Mouse (Mus musculus) liver, embryonic 15.5 days (tissue): ENCODE results near the gene Macrod1. TPM values are rescaled to one million over a fixed set of nuclear protein-coding genes. Genes with fewer than 3 reads are reported as not detected.
"Not testable (repeated sequence)": the region's sequence is repeated elsewhere in the genome, so short reads cannot be mapped to it uniquely, and the experiment has no call there.

Experiments
- ATAC-seq: fragments of 200-750 bp; cut with Nextera tagmentation; 2 replicates; pipeline ENCODE4 v1.8.0; 2017; ENCODE audit warnings: moderate number of reproducible peaks, mild to moderate bottlenecking, moderate library complexity; ENCODE audit not compliant: insufficient read depth
- H3K27ac ChIP-seq: fragments of 300-500 bp; sonication (generic); replicated peaks from 2 replicates; pipeline ENCODE4 v1.5.1; 2015; ENCODE audit warnings: mild to moderate bottlenecking, inconsistent platforms
- H3K27me3 ChIP-seq: fragments of 300-500 bp; sonication (generic); 2 replicates; pipeline ENCODE4 v1.6.1; 2015; ENCODE audit warnings: mild to moderate bottlenecking, inconsistent platforms
- H3K36me3 ChIP-seq: fragments of 300-500 bp; sonication (generic); replicated peaks from 2 replicates; pipeline ENCODE4 v1.6.1; 2015; ENCODE audit warnings: moderate library complexity, mild to moderate bottlenecking, inconsistent platforms
- H3K4me1 ChIP-seq: fragments of 300-500 bp; sonication (generic); replicated peaks from 2 replicates; pipeline ENCODE4 v1.6.1; 2015; ENCODE audit warnings: inconsistent platforms
- H3K4me2 ChIP-seq: fragments of 300-500 bp; sonication (generic); 2 replicates; pipeline ENCODE4 v1.6.1; 2015; ENCODE audit warnings: moderate library complexity, mild to moderate bottlenecking, inconsistent platforms
- H3K4me3 ChIP-seq: fragments of 300-500 bp; sonication (generic); replicated peaks from 2 replicates; pipeline ENCODE4 v1.5.1; 2015; ENCODE audit warnings: mild to moderate bottlenecking, inconsistent platforms
- H3K9ac ChIP-seq: fragments of 300-500 bp; sonication (generic); 2 replicates; pipeline ENCODE4 v1.6.1; 2015; ENCODE audit warnings: moderate library complexity, mild to moderate bottlenecking, inconsistent platforms
- H3K9me3 ChIP-seq: fragments of 300-500 bp; sonication (generic); replicated peaks from 2 replicates; pipeline ENCODE4 v1.6.1; 2016; ENCODE audit warnings: inconsistent platforms
- WGBS: fragments of 180-500 bp; shearing (Covaris S2); methylation state at CpG from one replicate; pipeline ENCODE4 v1.1.7; 2015; ENCODE audit warnings: mixed read lengths; ENCODE audit not compliant: insufficient replicate concordance; 5-methylcytosine and 5-hydroxymethylcytosine counted together
- polyA plus RNA-seq: library from polyadenylated mRNA; unstranded; fragments of >200 nt; fragmentation: Nextera tagmentation; extraction: Ambion mirVana; gene quantifications from 2 replicates; pipeline ENCODE4 v1.2.1, GENCODE M21; 2015

Macrod1 gene
- polyA plus RNA-seq, 1 experiment from 2014 or later = 5.6 TPM

DNA sequence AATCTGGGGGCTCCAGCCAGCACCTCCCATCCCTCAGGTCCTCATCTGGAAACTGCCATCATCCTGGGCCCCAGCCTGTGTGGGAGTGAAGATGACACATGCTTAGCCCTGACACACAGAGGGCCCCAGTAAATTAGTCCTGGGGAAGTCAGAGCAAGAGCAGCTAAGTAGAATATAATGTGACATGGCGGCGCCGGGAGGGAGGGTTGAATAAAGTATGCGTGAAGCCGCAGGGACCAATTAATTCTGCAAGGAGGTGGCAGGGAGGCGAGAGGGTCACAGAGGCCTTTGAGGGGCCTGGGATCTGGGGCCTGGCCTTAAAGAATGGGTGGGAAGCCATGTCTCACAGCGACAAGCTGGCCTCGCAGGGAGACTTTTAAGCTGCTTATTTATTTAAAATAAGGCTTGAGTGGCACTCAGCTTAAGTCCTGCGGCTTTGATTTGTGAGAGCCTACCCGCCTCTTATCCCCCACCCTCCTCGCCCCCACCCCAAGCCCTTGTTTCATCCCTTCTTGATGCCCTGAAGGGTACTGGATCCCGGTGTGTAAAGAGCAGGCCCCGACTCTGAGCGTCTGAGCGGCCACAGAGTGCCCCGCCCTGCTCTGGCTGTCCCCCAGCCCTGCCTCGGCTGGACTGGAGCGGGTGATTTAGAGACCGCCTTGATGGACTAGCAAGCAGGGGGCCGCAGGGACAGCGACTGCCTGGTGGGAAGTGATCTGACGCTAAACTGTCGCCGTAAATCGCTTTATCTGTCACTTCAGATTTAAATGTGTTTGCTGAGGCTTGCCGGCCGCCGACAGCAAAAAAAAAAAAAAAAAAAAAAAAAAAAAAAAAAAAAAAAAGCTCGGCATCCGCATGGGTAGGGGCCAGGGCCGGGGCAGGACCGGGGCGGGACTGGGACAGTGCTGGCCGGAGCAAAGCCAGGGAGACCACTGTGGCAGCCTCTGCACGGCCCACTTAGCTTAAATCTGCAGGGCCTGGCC is 13.5 kb downstream of the Macrod1 start:
- no peak for ATAC-seq
- H3K9ac ChIP-seq = no peak overlapping the region
- no peak overlapping the region for H3K27ac ChIP-seq
- peaks cover 51% of the 10 kb centered on the region for H3K27me3 ChIP-seq
- H3K4me2 ChIP-seq = no peak overlapping the region; the same call in 1 of the 2 replicates
- H3K4me1 ChIP-seq = peaks cover 27% of the 10 kb centered on the region
- H3K36me3 ChIP-seq = no peaks in the 10 kb centered on the region
- 21% methylated on average over 34 of the region's 35 CpGs for WGBS
- H3K9me3 ChIP-seq = no peaks in the 10 kb centered on the region
- H3K4me3 ChIP-seq = no peak overlapping the region

DNA sequence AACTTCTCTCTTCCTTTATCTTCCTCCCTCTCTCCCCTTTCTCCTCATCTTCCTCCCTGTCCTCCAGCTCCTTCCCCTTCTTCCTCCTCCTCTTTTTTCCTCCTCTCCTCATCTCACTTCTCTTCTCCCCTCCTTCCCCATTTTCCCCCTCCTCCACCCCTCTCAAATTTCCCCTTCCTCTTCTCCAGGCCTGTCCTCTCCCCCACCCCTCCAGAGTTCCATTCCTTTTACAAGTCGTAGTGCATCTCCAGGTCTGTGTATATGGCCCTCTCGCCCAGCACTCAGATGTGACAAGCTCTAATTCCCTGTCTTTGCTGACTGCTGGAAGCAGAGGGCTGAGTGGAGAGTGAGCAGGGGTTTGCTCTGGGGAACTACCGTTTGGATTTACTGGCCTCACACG is 14.2 kb downstream of the Macrod1 start:
- Histone ChIP-seq H3K4me2 (no peak overlapping the region), H3K9ac (no peak overlapping the region), H3K27ac (no peak overlapping the region), H3K4me3 (no peak overlapping the region), H3K4me1 (peaks cover 27% of the 10 kb centered on the region), H3K27me3 (peaks cover 51% of the 10 kb centered on the region), H3K36me3 (no peaks in the 10 kb centered on the region), H3K9me3 (no peaks in the 10 kb centered on the region)
- ATAC-seq = no peak
- whole genome bisulfite sequencing = 18% methylated on average over 4 of the region's 4 CpGs

DNA sequence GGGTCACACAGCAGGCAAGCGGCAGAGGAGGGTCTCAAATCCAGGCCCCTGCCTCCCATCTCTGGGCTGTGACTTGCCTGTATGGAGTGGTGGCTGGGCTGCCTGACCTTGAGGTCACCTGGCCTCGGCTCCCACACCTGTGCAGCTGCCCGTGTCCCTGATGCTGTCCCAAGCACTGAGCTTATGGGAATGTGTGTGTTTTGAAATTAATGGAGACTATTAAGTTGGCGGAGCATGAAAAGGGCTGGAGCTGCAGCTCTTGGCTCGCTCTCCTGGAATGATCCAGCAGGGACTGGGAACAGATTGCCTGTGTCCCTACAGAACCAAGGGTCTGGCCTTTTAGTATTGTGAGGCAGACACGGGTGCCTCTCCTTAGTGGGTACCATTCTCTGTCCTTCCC is 15.6 kb downstream of the Macrod1 start:
- no peak for ATAC-seq
- H3K27me3 ChIP-seq = peaks cover 51% of the 10 kb centered on the region
- H3K36me3 ChIP-seq = no peaks in the 10 kb centered on the region
- no peak overlapping the region for H3K4me2 ChIP-seq
- no peak overlapping the region for H3K27ac ChIP-seq
- no peaks in the 10 kb centered on the region for H3K9me3 ChIP-seq
- no peak overlapping the region for H3K4me3 ChIP-seq
- peaks cover 13% of the 10 kb centered on the region for H3K4me1 ChIP-seq
- WGBS = 61% methylated on average over 6 of the region's 6 CpGs
- H3K9ac ChIP-seq = no peak overlapping the region

DNA sequence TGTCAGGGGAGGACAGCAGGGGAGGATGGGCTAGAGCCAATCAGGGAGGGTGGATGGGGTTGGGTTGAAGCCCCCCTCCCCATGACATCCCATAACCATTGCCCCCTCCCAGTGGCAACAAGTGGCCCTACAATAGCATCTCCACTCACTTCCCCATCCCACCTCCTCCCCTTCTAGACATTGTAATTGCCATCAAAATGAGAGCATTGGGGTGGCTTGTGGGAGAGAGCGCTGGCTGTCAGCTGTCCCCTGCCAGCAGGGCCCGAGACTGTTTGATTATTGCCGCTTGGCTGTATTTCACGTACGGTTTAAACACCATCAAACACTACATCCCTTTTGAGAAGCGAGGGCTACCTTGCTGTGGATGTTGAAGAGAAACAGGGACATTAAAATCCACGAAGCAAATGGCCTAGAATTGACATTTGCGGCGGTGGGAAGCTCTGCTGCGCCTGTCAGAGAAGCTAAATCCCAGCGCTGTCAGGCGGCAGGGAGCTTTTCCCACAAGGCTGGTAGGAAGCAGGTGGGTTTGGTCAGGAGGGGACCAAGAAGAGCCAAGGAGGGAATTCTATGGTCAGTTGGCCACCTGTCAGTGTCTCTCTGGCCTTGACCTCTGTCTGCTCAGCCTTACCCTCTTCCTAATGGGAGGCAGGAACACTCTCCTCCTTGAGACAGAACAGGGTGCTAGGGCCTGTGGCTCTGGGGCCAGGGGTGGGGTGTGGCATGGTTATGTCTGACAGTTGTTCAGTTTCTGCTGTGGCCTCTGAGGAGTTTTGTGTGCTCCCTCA is 17.6 kb downstream of the Macrod1 start:
- no peaks in the 10 kb centered on the region; the same call in 1 of the 2 replicates for H3K4me1 ChIP-seq
- H3K27ac ChIP-seq = no peak overlapping the region
- no peaks in the 10 kb centered on the region for H3K36me3 ChIP-seq
- no peak for ATAC-seq
- WGBS = 64% methylated on average over 12 of the region's 12 CpGs
- H3K4me3 ChIP-seq = no peak overlapping the region
- no peak overlapping the region for H3K9ac ChIP-seq
- peaks cover 35% of the 10 kb centered on the region for H3K27me3 ChIP-seq
- H3K9me3 ChIP-seq = no peaks in the 10 kb centered on the region
- H3K4me2 ChIP-seq = no peak overlapping the region

DNA sequence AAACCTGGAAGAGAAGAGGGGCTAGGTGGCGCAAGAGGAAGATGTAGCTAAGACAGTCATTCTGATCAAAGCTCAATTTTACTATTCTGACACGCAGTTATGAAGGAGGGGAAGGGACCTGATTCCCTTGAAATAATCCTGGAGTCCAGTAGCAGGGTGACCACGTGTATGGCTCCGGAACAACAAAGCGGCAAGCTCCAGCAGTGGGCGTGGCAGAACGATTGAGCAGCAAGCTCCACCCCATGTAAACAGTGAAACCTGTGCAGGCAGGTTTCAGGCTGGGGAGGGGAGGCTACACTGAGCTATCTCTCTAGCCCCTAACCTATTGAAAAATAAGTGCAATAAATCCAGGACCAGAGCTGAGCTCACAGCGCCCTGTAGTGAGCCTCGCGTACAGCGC is 18.7 kb downstream of the Macrod1 start:
- not testable (repeated sequence) for H3K27ac ChIP-seq, H3K4me2 ChIP-seq, ATAC-seq, H3K36me3 ChIP-seq, H3K4me3 ChIP-seq, H3K4me1 ChIP-seq, H3K9ac ChIP-seq, H3K9me3 ChIP-seq
- peaks cover 23% of the 10 kb centered on the region for H3K27me3 ChIP-seq
- 73% methylated on average over 11 of the region's 11 CpGs for WGBS

DNA sequence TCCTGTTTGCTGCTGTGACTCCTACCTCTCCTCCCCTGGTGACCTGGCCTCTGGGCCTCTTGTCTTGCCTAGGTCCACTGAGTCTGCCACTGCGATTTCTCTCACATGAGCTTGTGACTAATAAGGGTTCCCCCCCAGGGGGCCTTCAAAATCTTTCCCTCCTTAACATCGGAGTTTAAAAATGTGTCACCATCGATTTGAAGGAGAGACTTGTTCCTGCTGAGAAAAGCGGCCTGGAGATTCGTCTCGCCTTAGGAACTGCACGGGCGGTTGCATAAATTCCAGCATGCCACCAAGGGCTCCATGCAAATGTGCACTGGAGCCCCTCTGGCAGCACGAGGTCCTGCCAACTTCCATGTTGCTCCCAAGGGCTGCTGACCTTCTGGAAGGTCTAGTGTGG is 21.1 kb downstream of the Macrod1 start:
- WGBS = 67% methylated on average over 9 of the region's 9 CpGs
- no peak overlapping the region for H3K4me3 ChIP-seq
- H3K27ac ChIP-seq = no peak overlapping the region
- H3K36me3 ChIP-seq = no peaks in the 10 kb centered on the region
- H3K27me3 ChIP-seq = peaks cover 7% of the 10 kb centered on the region; the same call in 1 of the 2 replicates
- H3K4me1 ChIP-seq = no peaks in the 10 kb centered on the region
- no peaks in the 10 kb centered on the region for H3K9me3 ChIP-seq
- H3K9ac ChIP-seq = no peak overlapping the region
- no peak for ATAC-seq
- H3K4me2 ChIP-seq = no peak overlapping the region

DNA sequence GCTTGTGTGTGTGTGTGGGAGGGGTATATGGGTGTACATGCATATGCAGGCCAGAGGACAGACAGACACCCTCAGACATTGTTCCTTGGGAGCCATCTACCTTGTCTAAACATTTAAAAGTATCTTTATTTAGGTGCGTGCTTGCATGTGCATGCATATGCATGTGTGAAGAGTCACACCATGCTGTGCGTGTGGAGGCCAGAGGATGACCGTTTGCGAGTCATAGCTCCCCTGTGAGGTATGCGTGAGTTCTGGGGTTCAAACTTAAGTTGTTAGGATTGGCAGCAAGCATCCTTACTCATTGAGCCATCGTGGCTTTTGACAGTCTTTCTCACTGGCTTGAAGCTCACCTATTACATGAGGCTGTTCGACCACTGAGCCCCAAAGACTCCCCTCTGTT is 21.7 kb downstream of the Macrod1 start:
- Histone ChIP-seq H3K27me3 (peaks cover 11% of the 10 kb centered on the region; the same call in 1 of the 2 replicates), H3K9me3 (no peaks in the 10 kb centered on the region), H3K9ac (no peak overlapping the region), H3K27ac (no peak overlapping the region), H3K4me2 (no peak overlapping the region), H3K4me1 (no peaks in the 10 kb centered on the region), H3K4me3 (no peak overlapping the region), H3K36me3 (no peaks in the 10 kb centered on the region)
- ATAC-seq = no peak
- 66% methylated on average over 7 of the region's 7 CpGs for WGBS

DNA sequence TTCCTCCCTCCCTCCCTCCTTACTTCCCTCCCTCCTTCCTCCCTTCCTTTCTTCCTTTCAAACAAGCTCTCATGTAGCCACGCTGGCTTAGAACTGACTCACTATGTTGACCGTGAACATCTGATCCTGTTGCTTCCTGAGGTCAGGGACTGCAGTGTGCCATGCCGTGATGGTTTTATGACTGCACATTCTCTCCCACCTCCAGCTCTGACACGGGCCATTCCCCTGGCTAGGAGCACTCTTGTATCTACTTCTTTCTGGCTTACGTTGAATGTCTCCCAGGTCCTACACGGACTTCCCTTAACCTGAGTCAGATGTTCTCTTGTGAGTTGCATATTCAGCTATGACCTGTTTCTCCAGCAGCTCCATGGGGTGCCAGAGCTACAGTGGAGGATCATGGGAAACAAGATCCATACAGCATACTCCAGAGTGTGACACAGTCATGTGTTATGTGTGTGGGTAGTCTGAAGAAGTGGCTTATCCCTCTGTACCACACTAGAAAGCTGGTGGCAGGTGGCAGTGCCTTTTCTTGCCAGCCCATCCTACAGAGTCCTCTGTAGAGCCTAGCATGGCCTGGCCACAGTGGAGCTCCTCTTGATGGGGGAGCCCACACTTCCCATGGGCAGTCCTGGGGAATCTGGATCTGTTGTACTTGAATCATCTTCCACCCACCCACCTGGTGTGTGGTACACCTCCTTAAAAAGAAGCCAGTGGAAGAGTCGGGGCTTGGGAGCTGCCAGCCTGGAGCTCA is 25.1 kb downstream of the Macrod1 start:
- Histone ChIP-seq H3K27ac (no peak overlapping the region), H3K4me2 (no peak overlapping the region), H3K4me3 (no peak overlapping the region), H3K36me3 (no peaks in the 10 kb centered on the region), H3K9ac (no peak overlapping the region), H3K27me3 (peaks cover 41% of the 10 kb centered on the region), H3K9me3 (no peaks in the 10 kb centered on the region), H3K4me1 (no peaks in the 10 kb centered on the region)
- 50% methylated on average over 7 of the region's 7 CpGs for WGBS
- ATAC-seq = no peak

DNA sequence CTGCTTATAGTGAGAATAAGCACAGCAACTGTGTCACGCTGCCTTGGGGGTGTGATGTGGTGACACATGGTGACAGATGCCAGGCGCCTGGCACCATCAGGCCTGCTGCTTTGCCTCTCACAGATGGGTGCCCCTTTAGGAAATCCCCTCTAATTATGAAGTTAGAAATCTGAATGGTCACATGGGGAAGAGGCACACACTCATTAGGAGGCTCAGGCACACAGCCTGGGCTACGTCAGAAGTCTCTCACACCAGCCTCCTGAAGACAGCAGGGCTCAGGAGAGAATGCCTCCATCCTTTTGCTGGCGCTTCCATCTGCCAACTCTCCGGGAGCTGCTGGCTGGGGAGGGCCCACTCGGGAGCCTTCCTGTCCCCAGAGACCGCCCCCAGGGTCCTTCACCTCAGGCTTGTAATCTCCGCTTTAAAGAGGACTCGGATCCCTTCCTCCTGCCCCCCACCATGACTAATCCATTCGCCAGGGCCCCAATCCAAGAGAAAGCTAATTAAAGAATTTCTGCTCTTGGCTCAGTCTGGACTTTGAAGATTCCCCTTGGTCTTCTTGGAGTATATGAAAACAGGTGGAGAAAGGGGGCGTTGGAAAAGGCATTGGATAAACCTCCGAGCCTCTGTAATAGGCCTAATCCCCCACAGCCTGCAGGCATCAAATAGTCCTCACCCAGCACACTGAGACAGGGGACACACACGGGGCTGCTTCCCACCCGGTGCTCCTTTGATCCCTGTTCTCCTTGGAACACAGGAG is 26.6 kb downstream of the Macrod1 start:
- no peaks in the 10 kb centered on the region for H3K36me3 ChIP-seq
- no peak overlapping the region for H3K4me2 ChIP-seq
- no peak overlapping the region for H3K27ac ChIP-seq
- H3K27me3 ChIP-seq = peaks cover 56% of the 10 kb centered on the region
- no peaks in the 10 kb centered on the region for H3K9me3 ChIP-seq
- no peak overlapping the region for H3K9ac ChIP-seq
- ATAC-seq = no peak
- no peak overlapping the region for H3K4me3 ChIP-seq
- no peaks in the 10 kb centered on the region for H3K4me1 ChIP-seq
- WGBS = 49% methylated on average over 14 of the region's 14 CpGs

DNA sequence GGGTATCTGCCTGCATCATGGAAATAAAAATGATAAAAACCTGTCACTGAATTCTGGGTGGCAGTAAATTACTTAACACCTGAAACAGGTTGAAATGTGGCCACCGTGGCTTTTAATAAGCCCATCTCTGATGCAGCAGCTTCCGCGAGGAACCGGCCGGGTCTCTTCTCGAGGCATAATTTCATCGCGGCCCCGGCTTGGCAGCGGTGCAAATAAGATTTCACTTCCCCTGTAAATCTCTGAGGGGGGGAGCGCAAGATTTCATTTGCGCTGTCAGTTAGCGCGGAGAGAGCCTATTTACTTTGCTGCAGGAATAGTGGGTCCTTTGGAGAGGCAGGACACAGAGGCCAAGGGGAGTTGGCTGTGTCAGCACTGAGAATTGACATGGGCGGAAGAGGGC is 28.1 kb downstream of the Macrod1 start:
- Histone ChIP-seq H3K4me2 (no peak overlapping the region), H3K9me3 (no peaks in the 10 kb centered on the region), H3K4me1 (no peaks in the 10 kb centered on the region), H3K36me3 (no peaks in the 10 kb centered on the region), H3K27me3 (peaks cover 68% of the 10 kb centered on the region), H3K4me3 (no peak overlapping the region), H3K9ac (no peak overlapping the region), H3K27ac (no peak overlapping the region)
- WGBS = 79% methylated on average over 15 of the region's 15 CpGs
- ATAC-seq = no peak
